Mouse (Mus musculus) c-Kit-negative CD71-positive TER-119-positive erythroid progenitor cells, embryonic 14.5 days (primary cell): ENCODE results near the gene Gm49333.
"Not testable (repeated sequence)": the region's sequence is repeated elsewhere in the genome, so short reads cannot be mapped to it uniquely, and the experiment has no call there.

Experiments
- DNase-seq: peaks from one replicate; pipeline ENCODE4 v3.0.0-alpha.2; 2013; ENCODE audit warnings: low read depth, low spot score

Gene Gm49333

DNA sequence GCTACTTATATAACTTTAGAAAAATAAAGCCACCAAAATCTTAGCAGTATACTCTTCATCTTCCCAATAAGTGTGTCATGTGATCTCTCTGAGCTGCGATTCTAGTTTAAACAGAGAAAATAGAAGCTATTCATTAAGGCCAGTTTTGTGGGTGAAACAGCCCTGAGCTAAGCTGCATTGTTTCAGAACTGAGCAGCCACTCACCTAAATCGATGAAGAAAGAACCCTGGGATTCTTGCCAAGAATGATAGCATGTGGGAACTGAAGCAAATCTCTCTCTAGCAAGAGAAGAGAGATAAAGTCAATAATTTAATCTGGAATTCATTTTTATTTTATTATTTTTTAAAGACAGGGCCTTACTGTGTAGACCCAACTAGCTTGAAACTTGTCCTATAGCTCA is 11.8 kb downstream of the Gm49333 start:
- DNase-seq: no peak

- DNase-seq: no peak
Observed at GRCm38 (mm10) chr16:20628871-20629391, 17.5 kb downstream of the Gm49333 start.

DNA sequence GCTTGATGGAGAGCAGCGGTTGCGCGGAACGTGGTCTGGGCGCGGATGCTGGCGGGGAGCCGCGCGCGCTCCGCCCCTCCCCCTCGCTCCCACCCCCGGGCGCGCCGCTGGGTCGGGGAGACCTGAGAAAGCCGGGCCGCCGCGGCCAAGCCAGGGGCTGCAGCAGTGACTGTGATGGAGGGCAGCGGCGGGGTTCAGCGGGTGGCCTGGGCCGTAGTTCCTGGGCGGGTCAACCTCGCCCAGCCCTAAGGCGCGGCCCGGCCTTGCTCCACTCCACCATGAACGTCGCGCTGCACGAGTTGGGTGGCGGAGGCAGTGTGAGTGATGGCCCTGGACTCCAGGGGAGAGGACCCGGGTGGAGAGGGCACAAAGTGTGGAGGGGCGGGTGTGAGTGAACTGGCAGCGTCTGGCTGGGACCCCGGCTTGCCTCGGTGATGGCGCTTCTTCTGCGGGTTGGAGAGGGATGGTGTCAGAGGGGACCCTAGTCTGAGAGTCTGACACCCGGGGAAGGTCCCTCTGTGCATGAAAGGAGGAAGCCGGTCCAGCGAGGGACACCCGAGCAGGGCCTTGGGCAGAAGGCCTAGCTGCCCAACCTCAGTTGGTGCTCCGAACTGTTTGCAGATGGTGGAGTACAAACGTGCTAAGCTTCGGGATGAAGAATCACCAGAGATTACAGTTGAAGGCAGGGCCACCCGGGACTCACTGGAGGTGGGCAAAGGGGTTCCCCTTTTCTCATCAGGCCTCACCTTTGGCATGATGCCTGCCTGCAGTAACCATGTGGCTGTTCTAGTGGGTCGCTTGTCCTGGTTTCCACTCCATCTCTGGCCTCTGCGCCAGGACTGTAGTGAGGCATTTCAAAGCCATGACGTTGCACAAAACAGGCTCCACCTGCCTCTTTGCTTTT is 18.6 kb downstream of the Gm49333 start, which contains the start of gene Ece2:
Ece2 (plus strand) TSS at position 98 of the 904 bp plus-strand sequence.
- DNase-seq: no peak

GRCm38 (mm10) chr16:20637410-20637809 is 26.0 kb downstream of the Gm49333 start:
- no peak for DNase-seq

DNA sequence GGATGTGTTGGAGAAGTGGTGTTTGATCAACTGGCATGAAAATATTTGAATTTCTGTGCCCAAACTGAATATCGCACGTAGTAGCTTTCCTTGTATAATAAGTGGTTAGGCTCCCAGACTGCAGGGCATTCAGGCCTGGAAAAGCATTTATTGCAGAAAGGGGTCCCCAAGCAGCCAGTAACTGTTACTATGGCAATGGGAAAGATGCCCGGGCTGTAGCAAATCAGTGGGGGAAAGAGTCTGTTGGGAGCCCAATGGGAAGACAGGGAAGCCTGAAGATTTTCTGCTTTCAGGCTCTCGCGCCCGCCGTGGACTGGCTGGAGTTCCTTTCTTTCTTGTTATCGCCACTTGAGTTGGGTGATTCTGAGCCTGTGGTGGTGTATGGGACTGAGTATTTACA is 27.0 kb downstream of the Gm49333 start:
- DNase-seq: no peak

GRCm38 (mm10) chr16:20642161-20642560 is 30.8 kb downstream of the Gm49333 start:
- DNase-seq: no peak

- DNase-seq: no peak
Observed at GRCm38 (mm10) chr16:20643911-20644310, 32.5 kb downstream of the Gm49333 start.

GRCm38 (mm10) chr16:20651076-20651946 is 39.9 kb downstream of the Gm49333 start, which contains the start of gene Psmd2:
Gene Psmd2 (plus strand): TSS chr16:20651652.
- DNase-seq: peak; percentile 91

DNA sequence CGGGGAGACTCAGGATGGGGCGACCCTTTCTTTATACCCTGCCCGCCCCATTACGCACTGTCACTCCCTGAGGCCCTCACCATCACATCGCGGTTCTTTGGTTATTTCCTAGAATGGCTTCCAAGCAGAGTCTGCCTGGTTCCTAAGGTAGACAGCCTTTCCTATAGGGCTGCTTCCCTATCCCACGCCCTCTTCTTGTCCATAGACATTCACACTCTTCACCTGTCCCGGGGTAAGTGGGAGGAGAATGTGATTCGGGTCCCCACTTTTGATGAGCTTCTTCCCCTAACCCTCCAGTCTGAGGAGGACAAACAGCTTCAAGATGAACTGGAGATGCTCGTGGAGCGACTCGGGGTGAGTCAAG is 40.5 kb downstream of the Gm49333 start:
- DNase-seq: no peak

- DNase-seq: no peak
Observed at GRCm38 (mm10) chr16:20653315-20653714, 41.9 kb downstream of the Gm49333 start.

GRCm38 (mm10) chr16:20657661-20658060 is 46.3 kb downstream of the Gm49333 start:
- DNase-seq: no peak

- DNase-seq: not testable (repeated sequence)
Observed at GRCm38 (mm10) chr16:20668013-20668412, 56.6 kb downstream of the Gm49333 start, which contains the start of gene Eif4g1. Gene Eif4g1 (plus strand): TSS chr16:20668313.

- DNase-seq: no peak
Observed at GRCm38 (mm10) chr16:20670291-20670690, 58.9 kb downstream of the Gm49333 start.

DNA sequence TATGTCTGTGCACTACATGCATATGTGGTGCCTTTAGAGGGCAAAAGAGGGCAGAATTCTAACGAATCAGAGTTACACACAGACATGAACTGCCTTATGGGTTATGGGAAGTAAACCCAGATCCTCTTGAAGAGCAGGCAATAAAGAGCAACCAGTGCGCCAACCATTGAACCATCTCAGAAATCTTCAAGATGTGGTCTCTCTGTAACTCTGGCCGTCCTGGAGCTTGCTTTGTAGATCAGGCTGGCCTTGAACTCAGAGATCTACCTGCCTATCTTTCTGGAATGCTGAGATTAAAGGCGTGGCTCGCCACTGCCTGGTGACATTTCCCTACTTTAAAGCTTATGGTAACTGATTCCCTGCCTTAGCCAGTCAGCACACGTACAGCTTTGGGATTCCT is 60.5 kb downstream of the Gm49333 start:
- no peak for DNase-seq

GRCm38 (mm10) chr16:20672500-20672902 is 61.1 kb downstream of the Gm49333 start:
- peak; percentile 81 for DNase-seq

- DNase-seq: no peak
Observed at GRCm38 (mm10) chr16:20672965-20673705, 61.7 kb downstream of the Gm49333 start.

GRCm38 (mm10) chr16:20673706-20674303 is 62.4 kb downstream of the Gm49333 start:
- peak; percentile 39 for DNase-seq

DNA sequence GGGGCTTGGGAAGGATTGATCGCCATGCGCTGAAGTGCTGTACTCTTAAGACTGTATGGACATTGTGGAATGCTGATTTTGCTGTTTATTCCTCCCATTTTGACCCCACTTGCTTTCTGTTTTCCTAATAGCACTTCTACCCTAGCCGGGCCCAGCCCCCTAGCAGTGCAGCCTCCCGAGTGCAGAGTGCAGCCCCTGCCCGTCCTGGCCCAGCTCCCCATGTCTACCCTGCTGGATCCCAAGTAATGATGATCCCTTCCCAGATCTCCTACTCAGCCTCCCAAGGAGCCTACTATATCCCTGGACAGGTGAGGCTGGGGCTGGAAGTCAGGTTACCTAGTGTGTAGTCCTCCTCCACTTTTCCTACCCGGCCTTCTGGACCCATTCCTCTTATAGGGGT is 63.8 kb downstream of the Gm49333 start:
- DNase-seq: no peak

- DNase-seq: no peak
Observed at GRCm38 (mm10) chr16:20676702-20677101, 65.3 kb downstream of the Gm49333 start.

DNA sequence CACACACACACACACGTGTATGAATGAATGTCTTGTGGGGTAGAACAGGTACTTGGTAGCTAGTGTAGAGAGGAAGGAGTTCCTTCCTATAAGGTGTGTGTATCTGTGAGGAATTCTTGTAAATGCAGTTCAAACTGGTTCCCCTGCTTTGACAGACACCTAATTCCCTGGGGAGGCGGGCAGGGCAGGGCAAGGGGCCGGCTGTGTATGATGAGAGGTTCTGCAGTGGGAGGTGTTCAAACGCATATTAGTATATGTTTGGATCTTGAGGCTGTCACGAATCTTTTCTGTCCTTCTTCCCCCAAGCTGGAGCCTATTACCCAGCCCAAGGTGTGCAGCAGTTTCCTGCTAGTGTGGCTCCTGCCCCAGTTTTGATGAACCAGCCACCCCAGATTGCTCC is 66.0 kb downstream of the Gm49333 start:
- DNase-seq: no peak
